Mouse (Mus musculus) ES-E14 (cell line): Measurements from ENCODE around the gene Cacnb4. TPM values are rescaled to one million over a fixed set of nuclear protein-coding genes. Genes with fewer than 3 reads are reported as not detected.
A peak's percentile ranks its signal among the peaks of the same experiment; 100 is the strongest.

Experiments used
- DNase-seq: peaks from one replicate; pipeline ENCODE4 v3.0.0-alpha.2; 2013; ENCODE audit warnings: low read depth, low spot score
- H3K27ac ChIP-seq: 2 replicates; pipeline ENCODE4 v1.5.1; 2012; ENCODE audit warnings: low read depth, mild to moderate bottlenecking, low read length, moderate library complexity, mixed read lengths; ENCODE audit not compliant: poor library complexity, insufficient read depth, severe bottlenecking
- H3K36me3 ChIP-seq: 2 replicates; pipeline ENCODE4 v1.6.1; 2012; ENCODE audit warnings: mild to moderate bottlenecking, low read length, moderate library complexity, mixed read lengths; ENCODE audit not compliant: control insufficient read depth, poor library complexity, insufficient read depth, severe bottlenecking
- H3K4me1 ChIP-seq, 2 experiments: fragments of 150-350 bp in 1 of 2; sonication (generic) in 1 of 2; 2 replicates each; pipeline ENCODE4 v1.6.1; 2012; ENCODE audit warnings: low read length in 2 of 2, mild to moderate bottlenecking in 1 of 2, mixed read lengths in 1 of 2; ENCODE audit not compliant: control insufficient read depth in 2 of 2, insufficient read depth in 2 of 2, poor library complexity in 1 of 2
- H3K4me3 ChIP-seq, 2 experiments: fragments of 150-350 bp in 1 of 2; sonication (generic) in 1 of 2; 2 replicates each; pipeline ENCODE4 v1.5.1; 2012; ENCODE audit warnings: low read length in 2 of 2, low read depth in 1 of 2, mild to moderate bottlenecking in 1 of 2, mixed read lengths in 1 of 2; ENCODE audit not compliant: insufficient read depth in 1 of 2, poor library complexity in 1 of 2, severe bottlenecking in 1 of 2
- H3K9ac ChIP-seq: 2 replicates; pipeline ENCODE4 v1.6.1; 2012; ENCODE audit warnings: low read depth, mild to moderate bottlenecking, low read length, mixed read lengths; ENCODE audit not compliant: poor library complexity, insufficient read depth, severe bottlenecking
- H3K9me3 ChIP-seq: fragments of 150-350 bp; sonication (generic); 2 replicates; pipeline ENCODE4 v1.6.1; 2012; ENCODE audit warnings: low read depth, mild to moderate bottlenecking, low read length; ENCODE audit not compliant: control insufficient read depth, insufficient read depth
- CHD2 ChIP-seq: IDR thresholded peaks from 2 replicates; pipeline ENCODE4 v1.6.1; 2014; ENCODE audit warnings: mild to moderate bottlenecking, low read depth, low read length, inconsistent platforms
- HCFC1 ChIP-seq: IDR thresholded peaks from 2 replicates; pipeline ENCODE4 v1.6.1; 2012; ENCODE audit warnings: low read length, inconsistent platforms, borderline replicate concordance; ENCODE audit not compliant: insufficient read depth
- MAFK ChIP-seq: IDR thresholded peaks from 2 replicates; pipeline ENCODE4 v1.6.1; 2014; ENCODE audit warnings: mild to moderate bottlenecking, low read depth, low read length, inconsistent platforms; ENCODE audit not compliant: insufficient read depth
- ZC3H11A ChIP-seq: IDR thresholded peaks from 2 replicates; pipeline ENCODE4 v1.6.1; 2012; ENCODE audit warnings: low read depth, mild to moderate bottlenecking, inconsistent platforms, low read length, borderline replicate concordance
- ZNF384 ChIP-seq: IDR thresholded peaks from 2 replicates; pipeline ENCODE4 v1.6.1; 2012; ENCODE audit warnings: low read depth, low read length, inconsistent platforms
- in situ Hi-C, 2 experiments: fragments of 600-800 bp; cut with MboI; formaldehyde crosslinking; loops; one replicate each; pipeline ENCODE4 v1.15.1; 2025; ENCODE audit warnings: low sequenced_read_pairs in 2 of 2, inconsistent platforms in 1 of 2; ENCODE audit not compliant: unreplicated experiment in 2 of 2
- total RNA-seq: library from RNA; depleted of rRNA; stranded (reverse); fragments of 300-350 nt; gene quantifications from 2 replicates; pipeline ENCODE4 v1.2.3, GENCODE M21; 2012

The Cacnb4 gene
- total RNA-seq, 1 experiment = 0.09 TPM

GRCm38 (mm10) chr2:52455606-52456479 lies 220.8 kb downstream of the Cacnb4 start:
- no peaks in the 10 kb centered on the region for H3K4me1 ChIP-seq
- TF ChIP-seq ZC3H11A (no peak), CHD2 (no peak), HCFC1 (no peak), ZNF384 (no peak), MAFK (no peak)
- DNase-seq = no peak
- no peak overlapping the region for H3K27ac ChIP-seq
- H3K9ac ChIP-seq = no peak overlapping the region
- in situ Hi-C loops = no loop called here
- H3K4me3 ChIP-seq = no peak overlapping the region
- H3K9me3 ChIP-seq = no peaks in the 10 kb centered on the region
- H3K36me3 ChIP-seq = no peaks in the 10 kb centered on the region

GRCm38 (mm10) chr2:52449818-52450217 lies 226.8 kb downstream of the Cacnb4 start:
- DNase-seq = no peak
- in situ Hi-C loops = no loop called here
- TF ChIP-seq ZNF384 = no peak
- no peak for TF ChIP-seq ZC3H11A
- TF ChIP-seq MAFK = no peak
- TF ChIP-seq HCFC1 = no peak
- TF ChIP-seq CHD2 = no peak
- H3K9me3 ChIP-seq = no peaks in the 10 kb centered on the region
- H3K36me3 ChIP-seq = no peaks in the 10 kb centered on the region
- H3K4me1 ChIP-seq = no peaks in the 10 kb centered on the region
- no peak overlapping the region for H3K27ac ChIP-seq
- H3K9ac ChIP-seq = no peak overlapping the region
- H3K4me3 ChIP-seq = no peak overlapping the region

- no peak overlapping the region for H3K4me3 ChIP-seq
- no peaks in the 10 kb centered on the region for H3K36me3 ChIP-seq
- no peak overlapping the region for H3K27ac ChIP-seq
- DNase-seq = no peak
- no peak overlapping the region for H3K9ac ChIP-seq
- no peaks in the 10 kb centered on the region for H3K9me3 ChIP-seq
- no peaks in the 10 kb centered on the region for H3K4me1 ChIP-seq
- no peak for TF ChIP-seq HCFC1
- TF ChIP-seq CHD2 = no peak
- no peak for TF ChIP-seq ZNF384
- no peak for TF ChIP-seq ZC3H11A
- TF ChIP-seq MAFK = no peak
- in situ Hi-C loops = no loop called here
Observed at GRCm38 (mm10) chr2:52448916-52449315, 227.7 kb downstream of the Cacnb4 start.

- Histone ChIP-seq H3K4me3 (no peak overlapping the region), H3K4me1 (peaks cover 0 to 2% of the 10 kb centered on the region in 2 experiments; a peak in 1 of 4 replicates), H3K27ac (no peak overlapping the region), H3K36me3 (no peaks in the 10 kb centered on the region), H3K9ac (no peak overlapping the region), H3K9me3 (no peaks in the 10 kb centered on the region)
- DNase-seq = no peak
- in situ Hi-C loops = no loop called here
- TF ChIP-seq MAFK (peak; percentile 77; the same call in 1 of the 2 replicates), ZC3H11A (no peak)
Observed at GRCm38 (mm10) chr2:52446648-52447047, 230.0 kb downstream of the Cacnb4 start.

GRCm38 (mm10) chr2:52442125-52442524 lies 234.5 kb downstream of the Cacnb4 start:
- DNase-seq = no peak
- TF ChIP-seq HCFC1 = no peak
- no peak for TF ChIP-seq ZNF384
- TF ChIP-seq ZC3H11A = no peak
- no peak for TF ChIP-seq CHD2
- no peak for TF ChIP-seq MAFK
- H3K4me1 ChIP-seq = peaks cover 0 to 4% of the 10 kb centered on the region in 2 experiments; a peak in 1 of 4 replicates
- no peak overlapping the region for H3K4me3 ChIP-seq
- H3K36me3 ChIP-seq = no peaks in the 10 kb centered on the region
- H3K27ac ChIP-seq = no peak overlapping the region
- no peaks in the 10 kb centered on the region for H3K9me3 ChIP-seq
- no peak overlapping the region for H3K9ac ChIP-seq
- in situ Hi-C loops = no loop called here
